Mouse (Mus musculus): Measurements from ENCODE around the gene Nol4l. TPM values are rescaled to one million over a fixed set of nuclear protein-coding genes. Genes with fewer than 3 reads are reported as not detected.

The Nol4l gene
- polyA plus RNA-seq, 1 experiment from 2014 or later: 20.8 TPM

- Histone ChIP-seq H3K36me3 (no peaks in the 10 kb centered on the region), H3K4me3 (peak overlapping the region; percentile 31; the same call in 1 of the 2 replicates), H3K9me3 (no peaks in the 10 kb centered on the region), H3K27ac (peak overlapping the region; percentile 80), H3K4me1 (peaks cover 54% of the 10 kb centered on the region), H3K27me3 (ENCODE audit: insufficient read depth, poor library complexity, severe bottlenecking) (peaks cover 22% of the 10 kb centered on the region)
- no peak for DNase-seq (ENCODE audit: low spot score)
- 15% methylated on average over 20 of the region's 20 CpGs for WGBS
These were observed 46.4 kb downstream of the Nol4l start for GRCm38 (mm10) chr2:153483118-153483983.

DNA sequence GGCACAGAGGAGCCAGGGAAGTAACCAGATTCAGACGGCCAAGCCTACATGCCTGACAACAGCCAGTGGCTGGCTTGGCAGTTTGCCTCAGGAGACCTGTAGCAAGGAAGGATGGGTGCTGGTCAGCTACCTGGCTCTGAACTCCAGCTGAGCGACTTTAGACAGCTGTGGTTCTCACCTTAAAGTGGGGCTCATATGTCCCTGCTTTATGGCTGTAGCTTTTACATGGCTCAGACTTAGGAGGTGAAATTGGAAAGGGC is 48.0 kb downstream of the Nol4l start:
- Histone ChIP-seq H3K4me1 (peaks cover 68% of the 10 kb centered on the region), H3K36me3 (no peaks in the 10 kb centered on the region), H3K27me3 (ENCODE audit: insufficient read depth, poor library complexity, severe bottlenecking) (peaks cover 22% of the 10 kb centered on the region), H3K4me3 (no peak overlapping the region), H3K27ac (0 out of 2 replicates have a peak overlapping the region, but pooled peaks have one; percentile 31), H3K9me3 (no peaks in the 10 kb centered on the region)
- WGBS: 75% methylated on average over 2 of the region's 2 CpGs
- no peak for DNase-seq (ENCODE audit: low spot score)

DNA sequence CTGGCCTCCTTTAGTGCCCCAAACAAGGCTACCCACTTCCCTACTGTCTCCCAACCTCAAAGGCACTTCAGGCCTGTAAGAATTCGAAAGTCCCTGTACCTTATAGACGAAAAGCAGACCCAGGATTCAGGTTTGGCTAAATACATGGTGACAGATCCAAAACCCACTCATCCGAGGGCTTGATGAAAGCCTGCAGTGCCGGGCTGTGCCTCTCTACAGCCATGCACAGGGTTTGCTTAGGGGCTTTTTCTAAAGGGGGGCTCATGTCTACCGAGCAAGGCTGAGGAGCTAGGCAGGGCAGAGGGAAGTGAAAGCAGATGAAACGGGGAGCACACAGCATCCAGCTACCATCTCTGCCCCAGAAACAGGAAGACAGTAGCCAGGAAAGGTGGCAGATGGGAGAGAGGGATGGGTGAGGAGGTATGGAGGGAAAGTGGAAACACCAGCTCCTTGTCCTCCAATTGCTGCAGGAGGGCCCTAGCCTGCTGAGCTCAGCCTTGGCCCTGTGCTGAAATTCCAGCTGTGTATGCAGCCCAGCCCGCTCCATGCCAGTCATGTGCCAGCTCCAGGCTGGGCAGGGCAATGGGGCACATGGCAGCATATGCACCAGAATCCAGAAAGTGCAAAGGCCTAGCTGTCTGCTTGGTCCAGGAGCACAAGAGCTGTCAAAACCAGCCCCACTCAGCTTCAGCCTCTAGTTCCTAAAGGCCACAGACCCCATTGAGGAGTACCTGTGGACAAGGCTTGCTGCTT is 48.5 kb downstream of the Nol4l start:
- Histone ChIP-seq H3K4me3 (no peak overlapping the region), H3K27me3 (ENCODE audit: insufficient read depth, poor library complexity, severe bottlenecking) (peaks cover 22% of the 10 kb centered on the region), H3K4me1 (peaks cover 73% of the 10 kb centered on the region), H3K9me3 (no peaks in the 10 kb centered on the region), H3K36me3 (no peaks in the 10 kb centered on the region), H3K27ac (peak overlapping the region; percentile 26; the same call in 1 of the 2 replicates)
- DNase-seq (ENCODE audit: low spot score): no peak
- 70% methylated on average over 7 of the region's 7 CpGs for WGBS

DNA sequence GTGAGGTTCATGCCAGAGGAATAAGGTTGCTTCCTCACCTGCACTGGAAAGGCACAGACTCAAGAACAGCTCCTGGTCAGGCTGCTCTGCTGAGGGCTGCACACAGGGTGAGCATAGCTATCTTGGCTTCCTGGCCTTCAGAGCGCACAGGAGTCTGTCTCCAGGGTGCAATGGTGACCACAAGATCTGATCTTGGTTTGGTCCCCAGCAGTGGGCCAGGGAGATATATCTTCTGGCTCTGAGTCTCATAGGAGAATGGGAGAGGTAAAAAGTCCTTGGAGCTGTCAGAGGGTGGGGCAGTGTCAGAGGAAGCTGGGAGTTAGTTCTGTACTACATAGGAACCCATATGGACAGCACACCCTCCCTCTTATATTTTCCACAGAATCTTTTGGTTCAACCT is 50.3 kb downstream of the Nol4l start:
- H3K27ac ChIP-seq: peak overlapping the region; percentile 72
- no peaks in the 10 kb centered on the region for H3K36me3 ChIP-seq
- 78% methylated on average over 1 of the region's 1 CpGs for WGBS

DNA sequence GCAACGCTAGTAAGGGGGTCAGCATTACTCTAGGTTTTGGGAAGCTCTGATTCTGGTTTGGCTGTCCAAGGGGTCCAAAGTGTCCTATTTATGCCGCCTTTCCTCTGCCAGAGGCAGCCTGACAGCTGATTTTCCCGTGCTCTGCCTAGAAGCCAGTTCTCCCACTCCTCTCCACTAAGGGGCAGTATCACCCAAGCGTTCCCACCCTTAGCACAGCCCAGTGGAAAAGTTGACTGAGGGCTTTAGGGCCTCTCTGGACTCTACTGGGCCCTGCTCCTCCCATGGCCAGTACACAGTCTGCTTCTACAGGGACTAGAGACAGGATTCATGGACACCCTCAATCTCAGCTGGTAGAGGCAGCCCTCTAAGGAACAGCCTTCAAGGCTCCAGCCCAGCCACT is 51.2 kb downstream of the Nol4l start:
- Histone ChIP-seq H3K27me3 (ENCODE audit: insufficient read depth, poor library complexity, severe bottlenecking) (peaks cover 12% of the 10 kb centered on the region), H3K27ac (peak overlapping the region; percentile 72), H3K9me3 (no peaks in the 10 kb centered on the region), H3K4me3 (no peak overlapping the region), H3K36me3 (no peaks in the 10 kb centered on the region), H3K4me1 (peaks cover 91% of the 10 kb centered on the region)
- peak; percentile 90 for DNase-seq (ENCODE audit: low spot score)
- 7% methylated on average over 4 of the region's 4 CpGs for WGBS

More for the DNA sequence above, 50.3 kb downstream of the Nol4l start:
- Histone ChIP-seq H3K4me3 (no peak overlapping the region), H3K4me1 (peaks cover 91% of the 10 kb centered on the region), H3K9me3 (no peaks in the 10 kb centered on the region), H3K27me3 (ENCODE audit: insufficient read depth, poor library complexity, severe bottlenecking) (peaks cover 18% of the 10 kb centered on the region)
- no peak for DNase-seq (ENCODE audit: low spot score)

DNA sequence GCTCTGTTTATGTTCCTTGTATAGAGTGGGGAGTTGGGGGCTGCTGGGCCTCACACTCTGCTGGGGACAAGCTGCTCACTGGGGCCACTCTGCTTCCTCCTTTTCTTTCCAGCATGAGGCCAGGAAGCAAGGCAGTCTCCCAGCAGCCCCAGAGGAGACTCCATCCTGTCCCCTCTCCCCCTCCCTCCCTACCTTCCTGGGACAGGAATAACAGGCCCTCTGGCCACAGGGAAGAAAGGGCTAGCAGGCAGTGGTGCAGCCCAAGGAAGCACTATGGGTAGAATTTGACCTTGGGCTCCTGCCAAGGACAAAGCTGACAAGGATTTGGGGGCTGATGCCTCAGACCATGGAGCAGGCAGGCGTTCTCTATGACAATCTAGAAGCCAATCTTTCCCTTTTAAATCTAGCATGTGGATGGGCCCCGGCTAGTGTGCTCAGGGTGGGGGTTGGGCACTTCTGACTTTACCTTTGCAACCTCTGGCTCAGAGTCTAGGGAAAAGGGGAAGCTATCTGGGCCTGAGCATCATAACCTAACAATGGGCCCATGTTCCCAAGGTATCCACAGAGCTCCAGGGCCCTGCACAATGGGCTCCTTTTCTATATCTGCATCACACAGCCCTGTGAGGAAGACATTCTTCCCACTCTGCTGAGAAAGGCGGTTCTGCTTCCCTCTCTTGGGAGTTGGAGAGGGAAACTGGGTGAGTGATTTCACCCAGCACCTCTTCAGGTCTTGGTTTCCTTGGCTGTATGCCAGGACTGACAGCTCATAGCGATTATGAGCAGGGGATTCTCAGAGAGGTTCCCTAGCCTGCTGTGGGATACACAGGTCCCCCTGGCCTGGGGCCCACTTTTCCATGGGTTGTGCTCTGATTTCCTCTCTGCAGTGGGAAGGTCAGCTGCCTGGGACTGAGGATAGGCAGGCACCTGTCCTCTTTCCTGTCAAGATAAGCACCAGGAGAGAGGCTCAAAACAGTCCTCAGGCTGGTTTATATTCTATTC is 54.4 kb downstream of the Nol4l start:
- DNase-seq (ENCODE audit: low spot score): peak; percentile 85
- Histone ChIP-seq H3K9me3 (no peaks in the 10 kb centered on the region), H3K27me3 (ENCODE audit: insufficient read depth, poor library complexity, severe bottlenecking) (no peaks in the 10 kb centered on the region), H3K4me1 (peaks cover 81% of the 10 kb centered on the region), H3K36me3 (peaks cover 1% of the 10 kb centered on the region; the same call in 1 of the 2 replicates), H3K27ac (peak overlapping the region; percentile 83), H3K4me3 (peak overlapping the region; percentile 15; the same call in 1 of the 2 replicates)
- 10% methylated on average over 4 of the region's 4 CpGs for WGBS

DNA sequence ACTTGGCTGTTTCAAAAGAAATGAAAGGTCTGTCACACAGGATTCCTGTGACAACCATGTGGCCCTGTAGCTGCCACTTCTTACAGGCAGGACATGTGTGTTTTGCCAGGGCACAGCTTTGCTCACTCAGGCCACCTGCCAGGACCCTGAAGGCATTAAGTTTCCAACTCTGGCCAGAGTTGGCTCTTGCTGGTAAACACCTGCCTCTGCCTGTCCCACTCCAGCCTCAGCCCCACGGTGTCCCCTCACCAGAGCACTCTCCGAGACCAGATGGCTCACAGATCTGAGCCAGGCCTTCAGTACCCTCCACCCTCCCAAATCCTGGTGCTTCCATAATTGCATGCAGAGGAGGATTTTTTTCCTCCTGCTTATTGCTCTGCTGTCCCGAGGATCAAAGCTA is 58.8 kb downstream of the Nol4l start:
- peak overlapping the region; percentile 74; the same call in 1 of the 2 replicates for H3K27ac ChIP-seq
- no peaks in the 10 kb centered on the region for H3K27me3 ChIP-seq (ENCODE audit: insufficient read depth, poor library complexity, severe bottlenecking)
- peaks cover 73% of the 10 kb centered on the region for H3K4me1 ChIP-seq
- 66% methylated on average over 3 of the region's 3 CpGs for WGBS
- no peak overlapping the region for H3K4me3 ChIP-seq
- DNase-seq (ENCODE audit: low spot score): no peak
- H3K36me3 ChIP-seq: peaks cover 5% of the 10 kb centered on the region; the same call in 1 of the 2 replicates
- no peaks in the 10 kb centered on the region for H3K9me3 ChIP-seq

DNA sequence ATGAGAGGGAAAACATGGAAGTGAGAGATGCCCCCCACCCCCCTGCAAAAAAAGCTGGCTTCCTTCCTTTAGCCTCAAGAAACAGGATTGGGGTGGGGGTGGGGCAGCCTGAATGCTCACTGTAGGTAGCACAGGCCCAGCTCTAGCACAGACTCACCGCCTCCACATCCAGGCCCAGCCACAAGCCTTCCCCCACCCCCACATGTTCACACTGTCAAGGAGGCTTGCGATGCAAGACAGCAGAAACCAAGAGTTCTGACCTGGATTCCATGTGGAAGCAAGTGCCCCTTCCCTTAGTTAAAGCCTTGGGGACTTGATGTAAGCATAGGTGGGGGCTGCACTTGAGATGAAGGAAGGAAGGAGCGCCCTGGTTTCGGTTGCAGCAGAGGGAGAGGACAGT is 60.0 kb downstream of the Nol4l start:
- H3K27ac ChIP-seq: peak overlapping the region; percentile 74
- peaks cover 5% of the 10 kb centered on the region; the same call in 1 of the 2 replicates for H3K36me3 ChIP-seq
- 33% methylated on average over 4 of the region's 4 CpGs for WGBS
- H3K4me3 ChIP-seq: no peak overlapping the region
- no peak for DNase-seq (ENCODE audit: low spot score)
- no peaks in the 10 kb centered on the region for H3K9me3 ChIP-seq
- H3K4me1 ChIP-seq: peaks cover 61% of the 10 kb centered on the region
- no peaks in the 10 kb centered on the region for H3K27me3 ChIP-seq (ENCODE audit: insufficient read depth, poor library complexity, severe bottlenecking)

GRCm38 (mm10) chr2:153469317-153469716 is 60.5 kb downstream of the Nol4l start:
- WGBS: 46% methylated on average over 2 of the region's 2 CpGs
- DNase-seq (ENCODE audit: low spot score): no peak
- peak overlapping the region; percentile 74 for H3K27ac ChIP-seq

GRCm38 (mm10) chr2:153467372-153467771 is 62.4 kb downstream of the Nol4l start:
- Histone ChIP-seq H3K4me1 (peaks cover 49% of the 10 kb centered on the region), H3K9me3 (no peaks in the 10 kb centered on the region), H3K27ac (no peak overlapping the region), H3K27me3 (ENCODE audit: insufficient read depth, poor library complexity, severe bottlenecking) (no peaks in the 10 kb centered on the region), H3K4me3 (no peak overlapping the region), H3K36me3 (peaks cover 15% of the 10 kb centered on the region; the same call in 1 of the 2 replicates)
- WGBS: 33% methylated on average over 1 of the region's 1 CpGs
- no peak for DNase-seq (ENCODE audit: low spot score)

More at GRCm38 (mm10) chr2:153469317-153469716, 60.5 kb downstream of the Nol4l start:
- no peak overlapping the region for H3K4me3 ChIP-seq
- H3K27me3 ChIP-seq (ENCODE audit: insufficient read depth, poor library complexity, severe bottlenecking): no peaks in the 10 kb centered on the region
- peaks cover 5% of the 10 kb centered on the region; the same call in 1 of the 2 replicates for H3K36me3 ChIP-seq
- no peaks in the 10 kb centered on the region for H3K9me3 ChIP-seq
- peaks cover 61% of the 10 kb centered on the region for H3K4me1 ChIP-seq

GRCm38 (mm10) chr2:153463257-153463656 is 66.5 kb downstream of the Nol4l start:
- H3K9me3 ChIP-seq: no peaks in the 10 kb centered on the region
- peaks cover 45% of the 10 kb centered on the region for H3K4me1 ChIP-seq
- no peak for DNase-seq (ENCODE audit: low spot score)
- no peaks in the 10 kb centered on the region for H3K27me3 ChIP-seq (ENCODE audit: insufficient read depth, poor library complexity, severe bottlenecking)
- H3K27ac ChIP-seq: no peak overlapping the region
- peaks cover 10% of the 10 kb centered on the region; the same call in 1 of the 2 replicates for H3K36me3 ChIP-seq
- H3K4me3 ChIP-seq: no peak overlapping the region
- WGBS: 75% methylated on average over 3 of the region's 3 CpGs

GRCm38 (mm10) chr2:153458022-153458441 is 71.7 kb downstream of the Nol4l start:
- no peak for DNase-seq (ENCODE audit: low spot score)
- Histone ChIP-seq H3K27me3 (ENCODE audit: insufficient read depth, poor library complexity, severe bottlenecking) (no peaks in the 10 kb centered on the region), H3K4me1 (peaks cover 77% of the 10 kb centered on the region), H3K9me3 (no peaks in the 10 kb centered on the region), H3K27ac (peak overlapping the region; percentile 74), H3K4me3 (no peak overlapping the region), H3K36me3 (peaks cover 2% of the 10 kb centered on the region; the same call in 1 of the 2 replicates)
- 54% methylated on average over 3 of the region's 3 CpGs for WGBS
